Mouse (Mus musculus) hematopoietic stem cell, adult 5-6 weeks (primary cell): ENCODE measurements around the gene Siae. TPM values are rescaled to one million over a fixed set of nuclear protein-coding genes. Genes with fewer than 3 reads are reported as not detected.

Source experiments
- ATAC-seq, 2 experiments: fragments of 125-278 bp in 1 of 2; replicated peaks in 1 of 2; 2 replicates each; pipeline ENCODE4 v1.8.0; 2016 to 2017; ENCODE audit warnings: inconsistent platforms in 2 of 2, mild to moderate bottlenecking in 2 of 2, moderate number of reproducible peaks in 2 of 2, low read depth in 1 of 2, moderate TSS enrichment in 1 of 2; ENCODE audit not compliant: low FRiP score in 2 of 2, poor library complexity in 2 of 2, severe bottlenecking in 2 of 2, insufficient read depth in 1 of 2, low TSS enrichment in 1 of 2
- total RNA-seq: library from RNA; stranded (forward); fragments of 172-1452, 232-1000 nt; gene quantifications from 2 replicates; pipeline ENCODE4 v1.2.3, GENCODE M21; 2017

The Siae gene
- total RNA-seq, 1 experiment from 2014 or later: 26.1 TPM

DNA sequence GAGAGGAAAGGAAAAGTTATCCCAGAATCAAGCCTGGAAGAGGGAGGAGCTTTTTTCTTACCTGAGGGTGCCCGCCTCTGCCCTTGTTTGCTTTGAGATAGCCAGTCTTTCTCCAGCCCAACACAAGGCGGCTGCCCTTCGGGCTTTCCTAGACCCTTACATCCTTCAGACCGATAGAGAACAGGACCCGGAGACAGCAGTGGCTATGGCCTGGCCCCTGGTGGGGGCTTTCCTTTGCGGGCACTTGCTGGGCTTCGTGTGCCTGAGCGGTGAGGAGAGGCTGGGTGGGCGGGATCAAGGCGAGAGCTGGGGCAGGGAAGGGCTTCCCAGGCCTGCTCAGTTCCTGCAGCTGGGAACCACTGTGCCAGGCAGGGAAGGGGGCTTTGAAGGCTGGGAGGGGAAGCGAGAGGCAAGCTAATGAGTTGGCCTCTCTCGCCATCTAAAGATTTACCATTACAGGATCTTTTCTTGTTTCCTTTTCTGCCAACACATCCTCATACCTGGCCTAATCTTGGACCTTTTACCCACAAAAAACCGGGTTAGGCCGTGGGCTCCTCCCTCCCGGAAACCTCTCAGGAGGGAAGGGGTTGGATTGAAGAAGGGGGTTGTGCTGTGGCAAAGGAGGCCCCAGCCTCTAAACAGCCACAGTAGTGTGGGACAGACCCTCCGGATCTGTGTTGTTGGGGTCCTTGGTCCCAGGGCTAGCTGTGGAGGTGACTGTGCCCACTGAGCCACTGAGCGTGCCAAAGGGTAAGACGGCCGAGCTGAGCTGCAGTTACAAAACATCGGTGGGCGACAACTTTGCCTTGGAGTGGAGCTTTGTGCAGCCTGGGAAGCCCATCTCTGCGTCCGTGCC, 16.1 kb upstream of the Siae start, which contains the start of gene Vsig2:
Vsig2 (plus strand) TSS at position 86 of the 856 bp plus-strand sequence.
- no peak for ATAC-seq

DNA sequence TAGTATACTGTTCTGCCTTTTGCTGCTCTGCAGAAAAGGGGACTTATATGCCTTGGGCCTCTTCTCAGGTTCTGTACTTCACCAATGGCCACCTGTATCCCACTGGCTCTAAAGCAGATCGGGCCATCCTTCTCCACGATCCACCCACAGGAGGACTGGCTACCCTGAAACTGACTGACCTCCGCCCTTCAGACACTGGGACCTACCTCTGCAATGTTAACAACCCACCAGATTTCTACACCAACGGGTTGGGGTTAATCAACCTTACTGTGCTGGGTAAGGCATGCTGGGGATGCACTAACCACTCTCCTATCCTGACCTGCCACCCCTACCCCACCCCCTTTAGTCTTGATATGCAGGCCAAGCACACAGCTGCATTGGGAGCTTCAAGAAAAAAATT, 15.3 kb upstream of the Siae start:
- ATAC-seq: no peak

DNA sequence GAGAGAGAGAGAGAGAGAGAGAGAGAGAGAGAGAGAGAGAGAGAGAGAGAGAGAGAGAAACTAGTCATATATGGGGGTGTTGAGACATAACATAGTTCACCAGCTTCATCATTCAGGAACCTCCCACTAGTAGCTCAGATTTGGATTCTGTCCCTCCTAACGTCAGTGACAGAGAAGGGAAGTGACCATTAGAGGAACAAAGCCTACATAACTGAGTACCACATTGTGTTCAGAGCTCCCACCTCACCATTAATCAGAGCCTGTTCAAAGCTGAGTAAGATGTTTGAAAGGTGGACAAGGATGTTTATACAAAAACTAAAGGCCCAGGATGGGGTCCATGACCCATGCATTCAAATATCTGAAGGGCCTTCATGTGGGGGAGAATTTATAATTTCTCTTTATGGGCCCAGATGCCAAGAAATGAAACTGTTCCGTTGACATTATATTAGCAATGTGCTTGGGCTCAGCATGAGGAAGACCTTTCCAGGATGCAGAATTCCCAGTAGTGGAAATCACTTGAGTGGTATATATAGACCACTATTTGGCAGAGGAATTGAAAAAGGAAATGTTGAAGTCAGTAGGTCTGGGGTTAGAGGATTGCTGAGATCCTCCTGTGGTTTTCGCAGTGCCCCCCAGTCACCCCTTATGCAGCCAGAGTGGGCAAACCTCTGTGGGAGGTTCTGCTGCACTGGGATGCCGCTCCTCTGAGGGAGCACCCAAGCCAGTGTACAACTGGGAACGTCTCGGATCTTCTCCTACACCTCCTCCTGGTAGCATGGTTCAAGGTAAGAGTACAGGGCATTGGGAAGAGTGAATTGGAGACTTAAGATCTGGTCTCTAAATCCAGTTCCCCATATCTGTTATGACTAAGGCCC, 14.6 kb upstream of the Siae start:
- ATAC-seq: no peak

DNA sequence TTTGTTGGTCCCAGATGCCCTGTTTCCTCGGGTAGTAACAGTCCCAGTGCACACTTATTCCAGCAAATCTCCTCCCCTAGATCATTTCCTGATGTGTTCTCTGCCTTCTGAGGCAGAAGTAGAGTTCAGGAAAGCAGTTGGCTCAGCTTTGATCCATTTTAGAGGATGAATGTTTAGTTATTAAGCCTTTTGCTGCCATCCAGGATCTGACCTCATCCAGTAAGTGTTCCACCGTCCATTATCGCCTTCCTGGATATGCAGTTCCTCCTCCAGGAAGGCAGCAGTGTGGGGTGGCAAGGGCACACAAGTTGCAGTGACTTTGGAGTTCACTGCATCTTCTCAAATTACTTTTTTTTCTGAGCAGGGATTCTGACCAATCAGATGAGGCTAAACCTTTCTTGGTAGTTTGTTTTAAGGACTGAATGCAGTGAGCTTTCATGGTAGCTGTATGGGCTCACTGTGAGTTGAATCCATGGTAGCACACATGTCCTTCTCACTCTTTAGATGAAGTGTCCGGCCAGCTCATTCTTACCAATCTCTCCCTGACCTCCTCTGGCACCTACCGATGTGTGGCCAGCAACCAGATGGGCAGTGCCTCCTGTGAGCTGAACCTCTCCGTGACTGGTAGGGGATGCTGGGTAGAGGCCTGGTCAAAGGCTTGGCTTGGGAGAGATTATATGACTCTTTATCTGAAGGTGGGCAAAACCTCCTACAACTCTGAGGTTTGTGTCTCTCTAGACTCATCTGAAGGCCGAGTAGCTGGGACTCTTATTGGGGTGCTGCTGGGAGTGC, 13.5 kb upstream of the Siae start:
- ATAC-seq: no peak

DNA sequence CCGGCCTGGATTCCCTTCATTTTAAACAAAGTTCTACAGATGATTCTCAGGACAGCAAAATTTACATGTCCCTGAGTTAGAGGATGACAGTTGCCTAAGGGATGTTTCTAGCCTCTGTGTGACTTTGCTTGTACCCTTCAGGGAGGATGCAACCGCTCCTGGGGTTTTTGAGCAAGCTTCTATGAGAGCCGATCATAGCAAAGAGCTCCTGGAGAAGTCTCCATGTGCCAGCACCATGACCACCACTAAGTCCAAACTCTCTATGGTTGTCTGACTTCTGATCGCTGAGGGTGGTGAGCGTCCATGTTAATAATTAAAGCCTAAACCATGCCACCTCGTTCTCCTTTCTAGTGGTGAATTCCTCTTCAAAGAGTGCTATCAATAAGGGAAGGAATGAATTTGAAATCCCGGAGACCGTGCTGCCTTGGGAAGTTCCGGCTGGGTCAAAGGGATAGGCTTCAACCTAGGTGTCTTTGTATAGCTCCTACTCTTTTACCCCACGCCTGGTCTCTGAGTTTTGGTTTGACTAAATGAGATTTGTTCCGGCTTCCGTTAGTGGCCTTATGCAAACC, 11.5 kb upstream of the Siae start:
- ATAC-seq: no peak

DNA sequence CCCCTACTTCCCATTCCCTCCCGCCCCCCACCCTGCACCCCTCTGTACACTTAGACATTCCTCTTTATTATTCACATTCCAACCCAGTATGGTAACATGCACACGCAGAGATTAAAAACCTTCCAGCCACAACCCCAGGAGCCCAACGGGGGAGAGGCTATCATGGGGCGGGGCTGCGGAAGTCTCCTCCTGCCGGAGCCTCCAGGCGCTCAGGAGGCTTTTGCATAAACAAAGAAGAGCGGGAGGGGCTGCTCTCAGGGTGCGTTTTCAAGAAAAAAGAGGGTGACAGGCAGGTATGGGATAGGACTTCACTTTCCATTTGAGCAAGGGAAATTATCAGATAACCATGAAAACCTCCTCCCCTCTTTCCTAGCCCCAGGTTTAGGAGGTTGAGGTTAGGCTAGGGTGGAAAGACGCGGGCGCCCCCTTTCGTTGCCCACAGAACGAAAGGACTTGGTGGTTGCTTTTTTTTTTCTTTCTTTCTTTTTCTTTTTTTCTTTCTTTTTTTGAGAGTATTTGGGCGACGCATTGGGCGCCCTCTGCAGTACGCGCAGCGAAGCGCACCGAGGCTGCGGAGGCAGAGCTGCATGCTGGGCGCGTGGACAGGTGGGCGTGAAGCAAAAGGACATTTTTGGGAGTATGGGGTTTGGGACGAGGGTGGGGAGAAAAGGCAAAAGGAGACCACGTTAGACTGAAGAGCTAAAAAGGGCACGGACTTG, 10.9 kb upstream of the Siae start:
- peak; percentile 72 to 75 for ATAC-seq

DNA sequence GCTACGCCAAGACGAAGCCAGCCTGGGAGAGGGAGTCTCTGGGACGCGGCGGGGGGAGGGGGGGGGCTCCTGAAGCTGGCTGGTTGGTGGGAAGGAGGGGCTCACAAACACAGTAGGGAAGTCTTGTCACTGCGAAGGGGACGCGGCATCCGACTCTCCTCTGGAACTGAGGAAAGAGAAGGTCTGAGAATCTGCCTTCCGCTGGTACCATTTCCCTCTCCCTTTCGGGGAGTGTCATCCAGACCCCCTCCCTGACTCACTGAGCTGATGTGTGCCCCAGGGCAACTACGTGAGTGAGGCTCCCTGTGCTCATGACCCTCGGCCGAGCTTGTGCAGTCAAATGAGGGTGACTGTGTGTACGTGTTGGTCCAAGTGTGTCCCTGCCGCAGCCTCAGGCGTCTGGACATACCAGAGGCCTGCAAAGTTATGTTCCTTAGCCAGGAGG, 10.3 kb upstream of the Siae start:
- ATAC-seq: no peak

DNA sequence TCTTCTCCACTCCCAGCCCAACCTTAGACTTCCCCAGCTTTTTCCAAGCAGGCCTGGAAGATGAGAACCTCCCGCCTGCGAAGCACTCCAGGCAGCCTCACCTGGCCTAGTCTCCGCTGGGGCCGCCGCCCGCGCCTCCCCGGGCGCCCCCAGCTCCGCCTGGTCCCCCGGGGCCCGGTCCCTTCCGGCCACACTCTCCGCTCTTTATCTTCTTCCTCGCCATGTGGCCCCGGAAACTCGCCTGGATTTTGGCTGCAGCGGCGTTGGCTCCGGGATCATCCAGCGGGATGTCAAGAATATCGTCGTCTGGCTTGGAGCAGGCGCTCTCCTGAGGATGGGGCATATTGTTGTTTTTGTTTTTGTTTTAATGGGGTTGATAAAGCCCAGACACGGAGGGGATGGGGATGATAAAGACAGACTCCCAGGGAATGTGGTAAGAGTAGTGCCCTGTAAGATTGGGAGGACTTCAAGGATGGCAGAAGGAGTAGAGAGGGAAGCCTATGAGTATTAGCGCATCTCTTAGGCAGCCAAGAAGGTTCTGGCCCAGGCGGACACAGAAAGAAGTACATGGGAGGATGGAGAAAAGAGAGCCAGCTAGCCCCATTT, 9.5 kb upstream of the Siae start:
- no peak for ATAC-seq

DNA sequence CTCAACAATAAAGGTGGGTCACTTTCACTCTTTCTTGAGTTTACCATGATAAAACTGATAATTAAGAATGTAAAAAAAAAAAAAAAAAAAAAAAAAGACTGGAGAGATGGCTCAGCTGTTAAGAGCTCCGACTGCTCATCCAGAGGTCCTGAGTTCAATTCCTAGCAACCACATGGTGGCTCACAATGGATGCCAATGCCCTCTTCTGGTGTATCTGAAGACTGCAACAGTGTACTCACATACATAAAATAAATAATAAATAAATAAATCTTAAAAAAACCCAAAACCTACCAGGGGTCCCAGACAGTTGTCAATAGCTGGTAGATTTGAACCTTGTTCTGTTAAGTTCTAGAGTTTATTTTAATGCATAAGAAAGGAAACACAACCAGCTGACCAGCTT, 8.6 kb upstream of the Siae start:
- ATAC-seq: no peak

DNA sequence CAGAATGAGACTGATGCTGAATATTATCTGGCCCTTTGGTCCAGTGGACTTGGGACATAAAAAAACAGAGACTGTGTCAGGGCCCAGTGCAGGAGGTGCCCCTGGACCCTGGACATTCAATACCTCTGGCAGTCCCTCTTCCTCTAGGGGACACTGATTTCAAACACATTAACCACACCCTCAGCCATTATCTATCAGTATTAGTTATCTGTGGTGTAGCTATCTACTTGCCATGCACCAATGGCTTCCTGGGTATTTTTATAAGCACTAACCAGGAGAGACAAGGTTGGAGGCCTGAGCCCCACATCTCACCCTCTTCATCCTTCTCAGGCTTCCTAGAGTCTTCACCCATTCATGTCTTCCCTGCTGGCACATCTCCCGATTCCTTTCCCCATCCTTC, 5.1 kb upstream of the Siae start:
- ATAC-seq: no peak

DNA sequence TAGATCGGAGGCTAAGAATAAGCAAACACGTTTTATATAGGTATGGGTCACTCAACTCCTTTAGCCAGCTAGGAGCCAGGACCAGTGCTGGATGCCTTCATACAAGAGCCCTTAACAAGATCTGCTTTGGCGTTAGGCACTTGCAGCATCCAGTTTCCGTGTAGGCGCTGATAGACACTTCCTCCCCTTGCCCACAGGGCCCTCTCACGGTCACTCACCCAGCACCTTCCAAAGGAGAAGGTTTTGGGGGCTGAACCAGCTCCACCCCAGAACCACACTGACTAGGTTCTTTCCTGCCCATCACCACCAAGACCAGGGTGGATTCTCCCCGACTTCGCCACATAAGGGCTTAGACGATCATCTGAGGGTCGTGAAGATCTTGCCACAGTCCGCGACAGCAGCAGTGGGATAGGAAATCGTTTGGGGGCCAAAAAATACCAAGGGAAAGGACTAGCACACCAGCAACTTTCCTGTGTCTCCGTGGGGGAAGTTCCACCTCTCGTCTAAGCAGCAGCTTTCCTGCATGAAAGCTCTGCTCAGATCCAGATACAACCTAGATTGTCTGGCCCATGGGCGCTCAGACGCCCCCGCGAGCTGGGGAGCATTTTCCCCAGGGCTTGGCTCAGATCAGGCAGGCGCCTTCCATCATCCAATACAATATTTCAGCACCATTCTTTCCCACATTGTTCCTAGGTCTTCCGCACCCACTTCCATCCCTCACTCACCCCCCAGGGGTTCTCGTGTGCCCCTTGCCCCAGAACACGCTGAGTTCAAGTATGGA, 3.6 kb upstream of the Siae start:
- peak; percentile 17 to 22; a peak in 2 of 4 replicates for ATAC-seq

DNA sequence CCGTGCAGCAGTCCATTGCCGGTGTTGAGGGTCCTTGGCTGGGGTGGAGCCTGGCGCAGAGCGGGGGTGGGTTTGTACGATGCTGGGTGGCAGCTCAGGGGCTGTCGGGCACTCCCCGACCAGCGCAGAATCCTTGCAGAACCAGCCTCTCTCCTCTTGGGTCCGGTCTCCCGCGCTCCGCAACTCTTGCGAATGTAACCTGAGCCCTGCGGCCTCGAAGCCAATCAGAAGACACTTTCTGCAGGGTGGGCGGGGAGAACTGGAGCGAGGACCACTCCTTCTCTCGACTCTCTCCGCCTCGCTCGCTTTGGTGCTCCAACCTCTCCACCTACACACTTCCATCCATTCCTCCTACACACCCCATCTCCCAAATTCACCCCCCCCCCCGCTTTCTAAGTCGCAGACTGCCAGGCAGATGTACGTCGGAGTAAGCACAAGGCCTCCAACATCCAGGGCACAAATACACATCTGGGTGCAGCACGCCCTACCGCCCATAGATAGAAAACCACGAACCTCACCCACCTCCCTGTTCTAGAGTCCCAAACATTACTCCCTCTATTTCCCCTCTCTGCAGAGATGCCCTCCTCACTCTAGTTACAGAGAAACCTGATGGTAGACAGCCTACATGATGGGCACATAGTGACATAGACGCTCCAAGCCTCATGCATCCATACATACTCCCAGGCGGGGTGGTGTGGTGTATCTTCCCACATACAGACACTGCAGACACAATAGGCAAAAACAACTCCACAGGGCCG, 2.8 kb upstream of the Siae start, which contains the start of gene Nrgn:
Nrgn (minus strand) TSS at position 369 of the 758 bp plus-strand sequence.
- ATAC-seq: peak; percentile 87

DNA sequence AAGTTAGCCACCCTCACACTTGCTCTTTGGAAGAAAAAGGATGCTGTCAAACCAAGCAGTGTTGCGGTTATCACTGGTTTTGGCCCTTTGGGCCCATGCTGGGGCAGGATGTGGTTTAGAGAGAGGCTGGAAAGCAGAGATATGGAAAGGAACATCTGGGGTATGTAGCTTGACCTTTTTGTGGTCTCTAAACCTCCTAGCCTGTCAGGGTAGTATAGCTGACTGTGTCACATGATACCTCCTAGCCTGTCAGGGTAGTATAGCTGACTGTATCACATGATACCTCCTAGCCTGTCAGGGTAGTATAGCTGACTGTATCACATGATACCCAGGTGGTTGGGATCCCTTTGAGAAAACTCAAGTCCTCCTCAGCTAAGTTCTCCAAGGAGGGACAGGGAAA, 1.2 kb upstream of the Siae start:
- peak; percentile 72 to 77 for ATAC-seq

DNA sequence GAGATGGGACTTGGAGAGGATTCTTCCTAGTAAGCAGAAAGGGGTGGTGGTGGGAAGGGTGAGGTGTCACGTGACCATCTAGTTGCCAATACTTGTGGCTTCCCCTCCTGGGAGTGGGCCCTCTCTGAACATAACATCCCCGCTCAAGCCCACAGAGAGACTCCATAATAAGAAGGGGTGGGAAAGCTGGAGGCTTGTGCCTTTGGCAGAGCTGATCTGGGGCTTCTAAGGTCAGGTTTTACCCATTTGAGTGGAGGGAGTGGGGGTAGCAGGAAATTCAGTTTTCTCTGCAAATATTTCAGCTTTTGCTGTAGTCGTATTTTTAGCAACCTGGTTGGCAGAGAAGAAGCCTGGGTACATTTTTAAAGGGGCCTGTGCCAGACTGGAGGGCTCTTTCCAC, 868 bp downstream of the Siae start:
- ATAC-seq: no peak

DNA sequence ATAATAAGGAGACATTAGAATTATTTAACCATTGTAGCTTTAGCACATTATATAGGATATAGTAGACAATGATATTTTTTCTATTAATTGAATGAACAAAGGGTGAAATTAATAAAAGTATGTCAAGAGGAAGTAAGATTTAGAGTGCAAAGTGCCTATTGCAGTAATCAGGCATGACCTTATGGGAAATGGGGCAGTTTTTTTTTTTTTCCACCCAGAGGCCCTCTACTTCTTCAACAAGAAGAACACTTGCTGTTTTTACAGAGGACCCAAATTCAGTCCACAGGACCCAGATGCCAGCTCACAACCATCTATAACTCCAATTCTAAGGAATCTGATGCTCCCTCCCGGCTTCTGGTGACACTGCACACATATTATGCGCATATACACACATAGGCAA, 5.1 kb downstream of the Siae start:
- no peak for ATAC-seq
